Mouse (Mus musculus) liver, adult (tissue): Measurements from ENCODE around the gene Cul3.

ENCODE experiments used
- GATA4 ChIP-seq: IDR thresholded peaks from 2 replicates; pipeline ENCODE4 v1.6.1; 2014; ENCODE audit warnings: mild to moderate bottlenecking, low read length; ENCODE audit not compliant: insufficient replicate concordance

Gene Cul3

GRCm38 (mm10) chr1:80236951-80237702 is 103.2 kb downstream of the Cul3 start:
- TF ChIP-seq GATA4, result no peak

GRCm38 (mm10) chr1:80236126-80236525 is 104.2 kb downstream of the Cul3 start:
- no peak for TF ChIP-seq GATA4

- no peak for TF ChIP-seq GATA4
These were observed 109.7 kb downstream of the Cul3 start for GRCm38 (mm10) chr1:80230612-80231011.

DNA sequence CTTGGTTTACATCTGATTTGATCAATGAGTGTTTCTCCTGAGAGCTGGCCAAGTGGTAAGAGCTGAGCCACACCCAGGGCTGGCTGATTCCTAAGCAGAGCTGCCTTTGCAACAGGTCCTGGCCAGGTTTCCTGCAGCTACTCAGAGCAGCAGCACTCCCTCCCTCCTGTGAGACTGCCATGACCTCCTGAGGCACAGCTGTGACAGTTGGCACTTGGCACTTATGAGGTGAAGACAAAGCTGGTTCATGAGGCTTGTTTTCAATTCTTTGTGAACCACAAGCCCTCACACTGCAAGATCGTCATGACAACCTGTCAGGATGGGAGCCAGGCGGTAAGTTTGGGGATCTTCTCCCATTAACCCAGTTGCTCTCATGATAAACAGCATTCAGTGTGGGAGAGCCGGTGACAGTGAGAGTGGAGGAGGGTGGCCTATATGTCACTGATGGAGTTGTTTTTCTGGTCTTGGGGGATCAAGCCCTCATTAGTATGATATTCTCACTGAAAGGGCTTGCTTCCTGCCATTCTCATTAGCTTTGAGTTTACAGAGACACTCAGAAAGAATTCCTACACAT is 115.4 kb downstream of the Cul3 start:
- no peak for TF ChIP-seq GATA4

GRCm38 (mm10) chr1:80221151-80221550 is 119.1 kb downstream of the Cul3 start:
- no peak for TF ChIP-seq GATA4

DNA sequence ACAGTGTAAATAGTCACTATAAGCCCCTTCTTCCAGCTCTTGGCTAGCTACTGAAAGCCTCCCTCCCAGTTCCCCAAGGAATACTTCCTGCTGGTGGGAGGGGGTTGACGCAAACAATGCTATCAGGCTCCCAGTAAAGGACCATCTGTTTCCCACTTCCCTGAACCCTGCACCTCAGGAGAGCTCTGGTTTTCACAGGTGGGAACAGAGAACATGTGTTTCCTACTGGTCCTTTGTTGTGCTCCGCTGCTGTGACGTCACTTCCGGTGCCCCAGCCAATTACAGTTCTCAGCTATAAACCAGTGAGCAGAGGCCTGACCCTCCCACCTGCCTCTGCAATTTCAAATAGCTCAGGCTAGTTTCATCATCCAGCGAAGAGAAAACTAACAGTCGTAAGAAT is 122.0 kb downstream of the Cul3 start, which contains the start of gene Fam124b:
TSS of gene Fam124b (minus strand) at position 206 of the 400 bp plus-strand sequence.
- TF ChIP-seq GATA4, result no peak
